Mouse (Mus musculus): ENCODE results near the gene Isg20l2.
A peak's percentile ranks its signal among the peaks of the same experiment; 100 is the strongest.

Isg20l2 gene

GRCm38 (mm10) chr3:87980728-87981127 is 50.6 kb downstream of the Isg20l2 start:
- no peak for DNase-seq

- no peak for DNase-seq
Observed at GRCm38 (mm10) chr3:87981214-87981760, 51.2 kb downstream of the Isg20l2 start.

DNA sequence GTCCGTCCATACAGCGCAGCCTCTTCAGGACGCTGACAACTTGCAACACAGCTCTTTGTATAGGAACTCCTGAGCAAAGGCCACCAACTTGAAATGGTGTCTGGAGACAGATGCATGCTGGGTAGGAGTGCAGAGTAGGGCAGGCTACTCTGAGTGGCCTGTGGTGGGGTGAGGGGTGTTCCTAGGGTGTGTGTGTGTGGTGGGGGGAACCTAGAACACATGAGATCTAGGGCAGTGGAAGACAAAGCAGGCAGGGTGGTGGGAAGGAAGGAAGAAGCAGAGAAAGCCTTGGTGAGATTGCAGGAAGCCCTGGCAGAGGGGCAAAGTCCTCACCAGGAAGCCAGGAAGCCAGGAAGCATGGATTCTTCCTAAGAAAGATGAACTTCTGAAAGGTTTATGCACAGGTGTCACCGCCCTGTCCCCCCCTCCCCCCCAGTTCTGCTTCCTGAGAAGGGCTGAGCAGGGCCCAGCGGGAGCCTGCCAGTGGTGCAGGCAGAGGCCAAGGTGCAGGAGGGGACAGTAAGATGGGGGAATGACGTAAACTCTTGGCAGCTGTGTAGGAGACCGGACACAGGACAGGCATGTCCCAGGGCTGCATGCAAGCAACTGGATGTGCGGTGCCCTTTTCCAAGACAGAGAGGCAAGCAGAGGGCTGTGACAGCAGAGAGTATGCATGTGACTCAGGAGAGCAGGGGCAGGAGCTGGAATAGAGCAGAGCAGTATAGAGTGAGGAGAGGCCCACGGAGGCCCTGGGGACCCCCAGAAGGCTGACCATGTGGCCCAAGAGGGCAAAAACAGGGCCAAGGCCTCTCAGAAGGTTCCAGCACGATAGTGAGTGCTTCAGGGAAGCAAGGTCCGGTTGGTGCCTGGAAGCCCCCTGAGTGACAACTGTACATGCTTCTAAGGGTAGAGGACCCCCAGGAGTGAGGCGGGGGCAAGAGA is 52.1 kb downstream of the Isg20l2 start:
- peak; percentile 23 for DNase-seq

DNA sequence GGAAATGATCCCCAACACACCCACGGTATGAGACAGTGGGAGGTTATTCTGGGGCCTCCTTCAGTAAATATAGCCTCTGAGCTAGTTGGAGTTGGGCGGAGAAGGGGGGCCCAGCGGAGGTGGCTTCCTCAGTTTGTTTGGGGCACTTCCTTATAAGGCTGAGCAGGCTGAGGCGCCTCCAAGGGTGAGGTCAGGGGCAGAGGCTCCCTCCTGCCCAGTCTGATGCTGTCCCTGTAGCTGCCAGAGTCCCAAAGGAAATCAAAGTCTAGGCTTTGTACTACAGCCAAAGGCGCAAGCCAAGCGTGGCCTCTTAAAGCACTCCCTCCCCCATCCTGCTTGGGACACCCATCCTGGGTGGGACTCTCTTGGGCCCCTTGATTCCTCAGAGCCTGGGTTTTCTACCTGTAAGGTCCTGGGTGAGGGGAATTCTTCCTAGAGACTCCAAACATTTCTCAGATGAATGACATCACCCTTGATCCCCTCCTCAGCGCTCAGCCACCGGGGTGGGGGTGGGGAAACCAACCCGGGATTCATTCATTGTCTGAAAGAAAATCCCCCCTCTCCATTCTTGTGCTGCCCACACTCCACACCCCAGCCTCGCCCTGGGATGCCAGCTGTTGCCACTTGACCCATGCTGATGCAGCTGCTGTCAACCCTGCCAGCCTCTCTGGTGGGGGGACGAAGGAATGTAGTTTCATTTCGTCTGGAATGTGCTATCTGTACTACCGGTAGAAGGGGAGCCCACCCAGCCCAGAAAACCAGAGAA is 52.9 kb downstream of the Isg20l2 start:
- peak; percentile 63 for DNase-seq

- no peak for DNase-seq
Observed at GRCm38 (mm10) chr3:87983627-87984026, 53.5 kb downstream of the Isg20l2 start.

- DNase-seq: no peak
Observed at GRCm38 (mm10) chr3:87984094-87984493, 54.0 kb downstream of the Isg20l2 start.

GRCm38 (mm10) chr3:87985505-87986320 is 55.6 kb downstream of the Isg20l2 start:
- DNase-seq: no peak

- DNase-seq: peak; percentile 94
Observed at GRCm38 (mm10) chr3:87986868-87987267, 56.8 kb downstream of the Isg20l2 start.

- peak; percentile 76 for DNase-seq
Observed at GRCm38 (mm10) chr3:87987633-87988032, 57.5 kb downstream of the Isg20l2 start.

DNA sequence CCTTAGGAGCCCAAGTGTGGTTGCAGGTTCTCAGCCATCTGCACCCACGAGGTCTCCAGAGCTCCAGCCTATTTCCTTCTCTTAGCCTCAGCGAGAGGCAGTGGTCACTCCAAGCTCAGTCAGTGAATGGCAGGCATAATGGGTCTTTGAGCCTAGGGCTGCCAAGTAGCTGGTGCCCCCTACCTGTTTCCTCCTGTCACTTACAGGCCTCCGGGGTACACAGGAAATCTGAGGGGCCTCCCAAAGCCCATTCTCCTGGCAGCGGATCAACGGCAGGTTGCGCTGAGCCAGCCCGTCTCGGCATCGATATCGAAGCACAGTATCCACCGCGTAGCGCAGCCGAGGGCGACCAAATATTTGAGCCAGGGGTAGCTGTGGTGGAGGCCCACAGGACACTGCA is 58.0 kb downstream of the Isg20l2 start:
- DNase-seq: no peak

- no peak for DNase-seq
Observed at GRCm38 (mm10) chr3:87989935-87990334, 59.8 kb downstream of the Isg20l2 start.
